Mouse (Mus musculus) A20 (cell line): ENCODE results near the gene Katnbl1.

Experiments
- DNase-seq: peaks from one replicate; pipeline ENCODE4 v3.0.0-alpha.2; 2011; ENCODE audit warnings: low read depth, low spot score

Katnbl1 gene

GRCm38 (mm10) chr2:112378973-112379898, at the start of gene Katnbl1:
Gene Katnbl1, plus strand, starts transcription at chr2:112379211.
- DNase-seq = peak; percentile 96

GRCm38 (mm10) chr2:112332051-112332898, 46.7 kb upstream of the Katnbl1 start:
- no peak for DNase-seq

DNA sequence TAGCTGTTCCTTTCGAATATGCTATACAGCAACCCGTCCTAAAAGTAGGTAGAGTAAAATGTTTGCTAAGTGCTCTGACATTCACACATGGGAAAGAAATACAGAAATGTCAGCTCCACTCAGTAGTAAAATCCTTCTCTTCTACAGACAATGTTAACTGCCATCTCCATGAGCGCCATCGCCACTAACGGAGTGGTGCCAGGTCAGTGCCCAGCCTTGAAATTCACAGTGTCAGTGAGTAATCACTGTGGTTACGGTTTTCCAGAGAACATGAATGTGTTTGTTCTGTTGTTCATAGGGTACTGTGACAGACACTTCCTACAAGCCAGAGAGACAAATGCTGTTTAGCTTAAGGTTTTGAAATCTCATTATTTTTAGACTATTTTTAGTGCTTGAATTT, 41.8 kb upstream of the Katnbl1 start:
- no peak for DNase-seq

GRCm38 (mm10) chr2:112339736-112340135, 39.3 kb upstream of the Katnbl1 start:
- peak; percentile 42 for DNase-seq

DNA sequence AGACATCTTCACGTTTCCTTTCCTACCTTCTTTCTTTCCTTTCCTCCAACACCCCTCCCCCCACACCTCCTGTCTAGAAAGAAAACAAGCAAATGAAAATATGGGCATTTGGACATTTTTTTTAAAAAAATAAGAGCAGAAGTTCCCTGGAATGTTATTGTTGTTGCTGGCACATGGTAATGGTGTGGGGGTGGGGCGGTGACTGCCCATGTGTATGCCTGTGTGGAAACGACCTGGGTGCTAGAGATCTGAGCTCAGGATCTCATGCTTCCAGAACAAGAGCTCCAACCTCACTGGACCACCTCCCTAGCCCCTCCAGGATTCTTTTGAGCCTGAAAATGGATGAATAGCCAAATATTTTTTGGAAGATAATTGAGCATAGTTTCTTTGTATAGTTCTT, 37.9 kb upstream of the Katnbl1 start:
- DNase-seq = no peak

DNA sequence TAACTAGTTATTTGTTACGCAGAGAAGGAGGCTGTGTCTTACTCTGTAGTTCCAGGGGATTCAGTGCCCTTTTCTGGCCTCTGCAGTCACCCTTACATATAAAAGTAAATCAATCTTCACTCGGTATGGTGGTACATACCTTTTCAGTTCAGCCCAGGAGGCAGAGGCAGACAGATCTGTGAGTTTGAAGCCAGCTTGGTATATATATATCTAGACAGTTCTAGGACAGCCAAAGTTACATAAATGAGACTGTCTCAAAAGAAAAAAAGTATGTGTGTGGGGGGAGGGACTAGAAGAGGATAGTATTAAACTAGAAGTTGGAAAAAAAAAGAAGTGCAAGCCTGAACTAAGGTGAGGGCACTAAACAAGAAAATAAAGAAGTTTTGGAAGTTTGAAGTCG, 30.8 kb upstream of the Katnbl1 start:
- DNase-seq = no peak

- no peak for DNase-seq
Measured at GRCm38 (mm10) chr2:112353685-112354455, 25.1 kb upstream of the Katnbl1 start.

DNA sequence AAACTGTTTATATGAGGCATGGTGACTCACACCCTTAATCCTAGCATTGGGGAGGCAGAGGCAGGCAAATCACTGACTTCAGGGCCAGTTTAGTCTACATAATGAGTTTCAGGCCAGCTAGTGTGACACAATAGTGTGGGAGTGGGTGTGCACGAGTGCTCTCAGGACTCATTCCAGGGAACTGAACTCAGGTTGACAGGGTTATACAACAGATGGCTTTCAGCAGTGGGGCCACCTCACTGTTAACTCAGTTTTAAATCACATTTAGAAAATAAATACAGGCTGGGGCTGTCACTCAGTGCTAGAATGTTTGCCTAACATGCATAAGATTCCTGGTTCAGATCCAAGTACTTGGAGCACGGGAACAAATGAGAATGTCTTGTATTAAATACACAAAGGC, 19.4 kb upstream of the Katnbl1 start:
- no peak for DNase-seq

GRCm38 (mm10) chr2:112360012-112360780, 18.8 kb upstream of the Katnbl1 start:
- no peak for DNase-seq

DNA sequence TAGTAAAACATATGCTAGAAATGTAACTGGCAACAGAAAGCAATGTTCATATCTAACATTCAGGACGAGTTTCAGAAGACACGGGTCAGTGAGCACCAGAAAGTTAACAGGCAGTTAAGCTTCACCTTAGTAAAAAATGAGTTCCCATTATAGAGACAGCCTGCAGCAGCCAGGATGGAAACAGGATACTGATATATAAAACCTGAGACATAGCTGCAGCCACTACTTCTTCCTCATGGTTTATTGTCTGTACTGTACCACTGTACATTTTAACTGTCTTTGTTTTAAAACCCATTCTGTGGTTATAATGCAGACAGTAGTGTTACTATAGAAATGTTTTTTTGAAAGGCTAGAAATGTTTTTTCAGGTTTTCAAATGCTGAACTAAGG, 18.2 kb upstream of the Katnbl1 start:
- no peak for DNase-seq

DNA sequence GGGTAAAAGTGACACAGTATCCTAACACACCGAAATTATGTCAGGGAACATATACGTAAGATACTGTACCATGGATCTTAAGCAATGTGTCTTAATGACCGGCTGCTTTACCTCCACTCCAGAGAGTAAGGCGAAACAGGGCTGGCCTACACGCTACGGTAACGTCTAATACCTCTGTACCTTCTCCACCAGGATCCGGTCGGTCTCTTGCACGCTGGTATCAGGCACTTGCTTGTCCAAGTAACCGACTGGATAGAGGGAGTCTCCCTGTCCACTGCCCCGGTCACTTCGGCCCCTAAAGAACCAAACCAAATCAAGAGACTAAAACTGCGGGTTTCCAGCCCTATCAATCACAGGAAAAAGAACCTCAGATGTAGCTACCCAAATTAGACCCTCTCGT, 11.8 kb upstream of the Katnbl1 start:
- peak; percentile 54 for DNase-seq

DNA sequence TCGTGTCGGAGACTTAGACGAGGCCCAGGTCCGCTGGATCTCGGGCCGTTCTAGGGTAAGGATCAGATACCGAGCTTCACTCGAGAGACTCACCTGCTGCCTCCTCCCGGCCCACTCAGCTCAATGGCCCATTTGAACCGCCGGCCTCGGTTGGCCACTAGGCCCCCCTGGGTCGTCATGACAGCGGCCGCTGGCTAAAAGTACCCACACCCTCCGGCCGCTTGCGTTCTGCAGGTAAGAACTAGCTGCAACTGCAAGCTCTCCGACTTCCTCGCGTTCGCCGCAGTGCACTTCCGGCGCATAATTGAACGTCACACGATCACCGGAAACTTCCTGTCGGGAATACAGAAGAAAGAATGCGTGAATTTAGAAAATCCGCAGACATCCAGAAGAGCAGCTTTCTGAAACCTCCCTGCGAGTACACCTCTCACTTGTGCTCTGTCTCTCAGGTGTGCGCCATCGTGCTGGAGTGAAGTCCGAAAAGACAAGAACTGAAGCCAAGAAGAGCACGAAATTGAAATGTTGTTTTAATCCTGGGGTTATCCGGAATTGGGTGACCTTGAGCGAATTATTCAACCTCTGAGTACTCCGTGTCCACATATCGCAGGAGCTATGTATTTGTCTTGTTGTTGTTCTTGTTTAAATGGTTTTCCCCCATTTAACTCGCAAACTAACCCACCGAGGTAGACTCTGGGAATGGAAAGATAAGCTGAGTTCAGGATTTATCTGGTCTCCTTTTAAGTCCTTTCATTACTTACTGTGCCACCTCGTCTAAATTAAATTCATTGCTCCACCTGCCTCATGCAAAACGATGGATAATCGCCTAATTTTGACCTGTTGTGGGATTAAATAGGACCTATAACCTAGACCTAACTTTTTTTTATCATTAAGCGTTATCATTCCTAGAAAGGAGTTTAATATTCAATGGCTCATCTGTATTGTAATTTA, 11.0 kb upstream of the Katnbl1 start, which contains the start of gene Emc4:
Emc4 (minus strand) TSS at position 302 of the 948 bp plus-strand sequence.
- peak; percentile 93 for DNase-seq

- DNase-seq = no peak
Measured at GRCm38 (mm10) chr2:112369941-112370340, 9.1 kb upstream of the Katnbl1 start.

DNA sequence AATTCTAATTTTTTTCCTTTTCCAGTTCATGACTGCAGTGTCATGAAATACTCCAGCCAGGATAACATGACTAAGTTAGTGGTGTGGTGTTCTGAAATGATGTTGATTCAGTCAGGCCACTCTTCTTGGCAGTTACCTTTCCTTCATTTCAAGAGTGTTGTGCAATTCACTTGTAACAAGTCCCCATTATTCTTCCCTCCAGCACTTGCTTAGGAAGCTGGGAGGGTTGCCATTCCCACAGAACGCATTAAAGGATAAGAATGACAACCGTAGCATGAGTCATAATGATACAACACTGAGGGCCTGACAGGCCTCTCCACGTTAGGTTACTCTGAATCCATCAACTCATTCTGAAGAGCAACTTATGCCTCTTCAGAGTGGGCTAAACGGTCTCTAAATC, 5.9 kb upstream of the Katnbl1 start:
- DNase-seq = no peak

DNA sequence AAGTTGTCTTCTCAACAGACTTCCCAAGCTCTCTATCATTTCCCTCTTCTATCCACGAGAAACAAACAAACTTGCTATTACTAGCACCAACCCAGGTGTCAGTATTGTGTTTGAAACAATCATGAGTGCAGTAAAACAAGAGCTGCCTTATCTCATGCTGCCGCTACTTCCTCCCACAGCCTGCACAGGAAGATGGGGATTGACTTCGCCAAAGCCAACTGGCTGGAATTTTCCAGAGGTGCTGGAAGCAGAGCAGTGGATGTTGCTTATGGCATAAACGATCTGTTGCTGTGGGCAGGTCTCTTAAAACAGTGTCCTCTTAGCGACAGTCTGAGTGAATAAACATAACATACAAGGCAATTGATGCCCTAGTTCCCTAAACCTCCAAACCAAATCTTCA, 4.4 kb upstream of the Katnbl1 start:
- DNase-seq = no peak

DNA sequence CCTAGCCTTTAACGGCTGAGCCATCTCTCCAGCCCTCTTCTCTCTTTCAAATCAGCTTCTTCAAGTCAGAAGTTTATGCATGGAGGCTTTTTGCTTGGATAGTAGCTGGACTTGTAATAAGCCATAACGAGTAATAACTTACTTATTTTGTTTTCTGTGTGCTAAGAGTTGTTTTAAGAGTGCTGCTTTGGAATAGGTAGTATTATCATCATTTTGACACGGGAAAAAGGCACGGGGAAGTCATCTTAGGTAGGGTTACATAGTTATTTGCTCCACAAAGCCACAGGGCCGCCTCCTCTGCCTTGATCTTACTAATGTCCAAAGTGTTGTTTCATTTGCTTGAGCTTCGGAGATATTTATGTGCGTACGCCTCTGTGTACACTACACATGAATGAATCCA, 1.1 kb downstream of the Katnbl1 start:
- DNase-seq = peak; percentile 58

DNA sequence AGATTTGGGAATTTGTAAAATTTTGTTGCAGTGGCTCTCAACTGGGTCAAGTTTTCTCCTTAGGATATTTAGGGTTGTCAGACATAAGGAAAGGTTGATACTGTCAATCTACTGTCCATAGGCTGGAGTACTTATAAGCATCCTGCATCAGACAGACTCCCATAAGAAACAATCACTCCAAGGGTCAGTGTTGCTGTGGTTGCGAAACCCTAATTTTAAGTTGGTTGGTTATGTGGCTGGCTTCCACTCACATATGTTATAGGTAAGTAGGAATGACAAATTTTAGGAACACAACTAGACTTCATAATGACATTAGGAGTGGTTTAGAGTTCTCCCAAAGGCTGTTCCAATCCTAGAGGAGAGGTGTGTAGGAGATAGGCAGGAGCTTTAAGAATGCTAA, 2.2 kb downstream of the Katnbl1 start:
- DNase-seq = no peak

DNA sequence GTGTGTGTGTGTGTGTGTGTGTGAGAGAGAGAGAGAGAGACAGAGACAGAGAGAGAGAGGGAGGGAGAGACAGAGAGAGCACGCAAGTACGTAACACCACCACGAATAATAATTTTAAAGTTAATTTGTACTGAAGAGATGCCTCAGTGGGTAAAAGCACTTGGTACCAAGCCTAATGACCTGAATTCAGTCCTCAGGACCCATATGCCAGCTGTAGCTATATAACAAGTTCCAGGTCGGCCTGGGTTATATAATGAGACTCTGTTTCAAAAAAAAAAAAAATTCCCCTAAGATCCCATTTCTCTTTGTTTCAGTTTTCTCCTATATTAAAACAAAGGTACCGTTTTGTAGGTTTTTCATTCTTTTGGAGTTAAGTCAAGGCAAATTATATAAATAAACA, 11.8 kb downstream of the Katnbl1 start:
- no peak for DNase-seq

- DNase-seq = no peak
Measured at GRCm38 (mm10) chr2:112391346-112392000, 12.5 kb downstream of the Katnbl1 start.
